Mouse (Mus musculus): ENCODE data around the gene Cep95.

- TF ChIP-seq GATA1 (IDR thresholded peaks at IDR 0.05; ENCODE audit: borderline replicate concordance, low read length) (no peak), FLI1 (IDR thresholded peaks at IDR 0.05; ENCODE audit: low read length) (no peak)
Observed at GRCm38 (mm10) chr11:106795679-106796078, 6.6 kb downstream of the Cep95 start.

Data from megakaryocyte, embryonic 14.5 days (primary cell).